Mouse (Mus musculus): ENCODE measurements at regions not wholly inside any gene's neighbourhood (a gene's known extent, or its start where the extent isn't known, plus 50 kb on each side); places are given as distances from the start of the nearest gene placed in this dataset.
A peak's percentile ranks its signal among the peaks of the same experiment; 100 is the strongest.

DNA sequence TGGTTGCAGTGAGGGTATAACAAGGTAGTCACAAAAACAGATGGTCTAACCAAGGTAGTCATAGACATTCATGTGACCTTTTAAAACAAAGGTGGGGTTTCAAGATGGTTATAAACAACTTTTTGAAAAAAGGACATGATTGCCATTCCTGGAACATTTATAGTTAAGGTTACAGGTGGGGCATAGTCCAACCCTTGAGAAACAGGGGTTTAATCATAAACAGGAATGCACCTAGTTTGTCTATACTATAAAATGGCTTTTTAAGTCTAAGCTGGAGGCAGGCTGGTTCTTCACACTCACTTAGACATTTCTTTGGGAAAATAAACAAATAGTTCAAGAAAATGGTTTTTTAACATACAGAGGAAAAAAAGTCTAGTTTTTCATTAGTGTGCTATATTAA is 525.7 kb upstream of the Atp2b1 start:
- H3K36me3 ChIP-seq = no peaks in the 10 kb centered on the region
- no peaks in the 10 kb centered on the region for H3K27me3 ChIP-seq
- no peak for ATAC-seq (ENCODE audit: low FRiP score, low read depth)
- no peak overlapping the region for H3K4me2 ChIP-seq (replicated peaks)
- H3K9me3 ChIP-seq = no peaks in the 10 kb centered on the region
- no peak overlapping the region for H3K27ac ChIP-seq
- H3K4me1 ChIP-seq = no peaks in the 10 kb centered on the region
- H3K9ac ChIP-seq = no peak overlapping the region
- H3K4me3 ChIP-seq = no peak overlapping the region

- Histone ChIP-seq H3K27ac (no peak overlapping the region), H3K9ac (no peak overlapping the region), H3K4me3 (no peak overlapping the region), H3K4me2 (replicated peaks) (no peak overlapping the region), H3K36me3 (no peaks in the 10 kb centered on the region), H3K27me3 (no peaks in the 10 kb centered on the region), H3K9me3 (no peaks in the 10 kb centered on the region), H3K4me1 (no peaks in the 10 kb centered on the region)
- ATAC-seq (ENCODE audit: low FRiP score, low read depth) = no peak
- 63% methylated on average over 1 of the region's 1 CpGs for WGBS
These were observed 514.3 kb upstream of the Atp2b1 start for GRCm38 (mm10) chr10:98399864-98400263.

DNA sequence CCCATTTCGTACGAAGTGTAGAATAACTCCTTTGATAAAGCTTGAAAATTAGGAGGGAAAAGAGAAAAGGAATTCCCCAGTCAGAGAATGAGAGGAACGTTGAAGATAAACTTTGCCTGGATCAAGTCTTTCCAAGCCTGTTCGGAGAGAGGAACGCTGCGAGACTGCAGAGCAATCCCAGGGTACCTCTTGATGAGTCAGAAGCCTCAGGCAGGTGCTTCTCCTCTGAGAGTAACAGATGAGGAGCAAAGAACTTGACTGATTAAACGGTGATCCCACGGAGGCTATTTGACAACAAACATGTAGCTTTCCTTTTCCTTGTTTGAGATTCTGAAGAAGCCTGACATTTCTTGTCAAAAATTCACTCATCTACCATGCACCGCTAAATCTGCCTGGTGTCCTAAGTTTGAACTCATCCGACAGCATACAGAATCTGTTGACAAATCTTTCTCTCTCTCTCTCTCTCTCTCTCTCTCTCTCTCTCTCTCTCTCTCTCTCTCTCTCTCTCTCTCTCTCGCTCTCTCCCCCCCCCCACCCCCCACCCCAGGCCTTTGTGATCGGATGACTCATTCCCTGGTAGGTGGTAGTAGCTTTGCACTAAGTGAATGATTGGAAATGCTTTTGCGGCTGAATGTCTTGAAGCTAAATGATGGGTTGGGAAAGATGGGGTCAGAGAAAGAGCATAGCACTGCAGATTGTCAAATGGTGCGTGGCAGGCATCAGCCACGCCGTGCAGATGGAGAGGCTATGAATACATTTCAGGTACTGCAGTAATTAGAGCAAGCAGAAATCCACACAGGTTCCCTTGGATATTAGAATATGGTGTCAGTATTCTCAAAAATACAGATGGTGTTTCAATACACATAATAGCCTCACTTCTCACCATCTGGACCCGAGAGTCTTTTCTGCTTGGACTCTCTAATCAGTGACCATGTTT is 496.1 kb upstream of the Atp2b1 start:
- H3K4me3 ChIP-seq = no peak overlapping the region
- WGBS = 70% methylated on average over 17 of the region's 17 CpGs

DNA sequence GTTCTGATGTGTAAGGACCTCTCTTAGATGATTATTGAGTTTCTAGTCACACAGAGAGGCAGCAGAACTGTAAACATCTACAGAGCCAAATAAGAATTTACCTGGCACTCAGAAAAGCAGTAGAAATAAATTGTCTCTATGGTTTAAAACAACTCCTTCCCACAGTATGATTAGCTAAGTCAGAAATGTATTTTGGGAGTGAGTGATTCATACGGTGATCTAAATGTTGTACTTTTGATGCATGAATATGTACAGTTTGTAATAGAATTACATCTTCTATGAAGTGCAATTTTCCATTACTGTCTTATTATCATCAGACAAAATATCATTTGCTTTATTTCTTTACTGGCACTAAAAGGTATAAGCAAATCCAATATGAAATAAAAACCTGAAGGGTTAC is 489.8 kb upstream of the Atp2b1 start:
- H3K4me1 ChIP-seq = no peaks in the 10 kb centered on the region
- H3K27me3 ChIP-seq = no peaks in the 10 kb centered on the region
- WGBS = 95% methylated on average over 1 of the region's 1 CpGs
- no peak for ATAC-seq (ENCODE audit: low FRiP score, low read depth)
- no peaks in the 10 kb centered on the region for H3K36me3 ChIP-seq
- H3K27ac ChIP-seq = no peak overlapping the region
- H3K9me3 ChIP-seq = no peaks in the 10 kb centered on the region
- H3K4me3 ChIP-seq = no peak overlapping the region
- no peak overlapping the region for H3K9ac ChIP-seq
- no peak overlapping the region for H3K4me2 ChIP-seq (replicated peaks)

More for the DNA sequence above, 496.1 kb upstream of the Atp2b1 start:
- Histone ChIP-seq H3K27ac (no peak overlapping the region), H3K36me3 (no peaks in the 10 kb centered on the region), H3K27me3 (no peaks in the 10 kb centered on the region), H3K9ac (no peak overlapping the region), H3K9me3 (no peaks in the 10 kb centered on the region), H3K4me1 (no peaks in the 10 kb centered on the region), H3K4me2 (replicated peaks) (no peak overlapping the region)
- no peak for ATAC-seq (ENCODE audit: low FRiP score, low read depth)

GRCm38 (mm10) chr10:98434974-98435373 is 479.2 kb upstream of the Atp2b1 start:
- no peak overlapping the region for H3K9ac ChIP-seq
- 88% methylated on average over 3 of the region's 3 CpGs for WGBS
- H3K4me1 ChIP-seq = no peaks in the 10 kb centered on the region
- H3K27ac ChIP-seq = no peak overlapping the region
- H3K4me3 ChIP-seq = no peak overlapping the region
- no peaks in the 10 kb centered on the region for H3K36me3 ChIP-seq
- no peaks in the 10 kb centered on the region for H3K9me3 ChIP-seq
- H3K27me3 ChIP-seq = no peaks in the 10 kb centered on the region
- H3K4me2 ChIP-seq (replicated peaks) = no peak overlapping the region
- ATAC-seq (ENCODE audit: low FRiP score, low read depth) = no peak

DNA sequence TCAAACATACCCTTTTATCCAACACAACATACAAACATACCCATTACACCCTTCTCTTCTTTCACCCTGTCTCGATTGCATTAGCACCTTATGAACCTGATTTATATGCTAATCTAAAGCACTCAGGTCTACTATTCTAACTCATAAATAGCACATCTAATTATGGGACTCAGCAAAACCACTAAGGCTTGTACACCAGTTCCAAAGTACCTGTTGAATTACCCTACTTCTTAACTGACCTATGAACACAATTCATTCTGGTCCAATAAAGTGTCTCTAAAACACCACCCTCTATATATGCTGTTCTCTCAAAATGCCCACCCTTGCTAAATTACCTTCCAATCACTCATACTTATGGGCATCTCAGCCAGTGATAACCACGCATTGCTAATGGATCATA is 452.7 kb upstream of the Atp2b1 start:
- H3K4me1 ChIP-seq = no peaks in the 10 kb centered on the region
- ATAC-seq (ENCODE audit: low FRiP score, low read depth) = no peak
- H3K9ac ChIP-seq = no peak overlapping the region
- no peaks in the 10 kb centered on the region for H3K36me3 ChIP-seq
- 84% methylated on average over 2 of the region's 2 CpGs for WGBS
- H3K4me2 ChIP-seq (replicated peaks) = no peak overlapping the region
- no peaks in the 10 kb centered on the region for H3K9me3 ChIP-seq
- no peak overlapping the region for H3K4me3 ChIP-seq
- no peak overlapping the region for H3K27ac ChIP-seq
- no peaks in the 10 kb centered on the region for H3K27me3 ChIP-seq

GRCm38 (mm10) chr10:98474581-98474980 is 439.6 kb upstream of the Atp2b1 start:
- H3K4me1 ChIP-seq = no peaks in the 10 kb centered on the region
- no peak overlapping the region for H3K4me3 ChIP-seq
- 81% methylated on average over 3 of the region's 3 CpGs for WGBS
- no peaks in the 10 kb centered on the region for H3K27me3 ChIP-seq
- H3K9me3 ChIP-seq = no peaks in the 10 kb centered on the region
- no peak overlapping the region for H3K4me2 ChIP-seq (replicated peaks)
- ATAC-seq (ENCODE audit: low FRiP score, low read depth) = no peak
- H3K9ac ChIP-seq = no peak overlapping the region
- H3K27ac ChIP-seq = no peak overlapping the region
- no peaks in the 10 kb centered on the region for H3K36me3 ChIP-seq

DNA sequence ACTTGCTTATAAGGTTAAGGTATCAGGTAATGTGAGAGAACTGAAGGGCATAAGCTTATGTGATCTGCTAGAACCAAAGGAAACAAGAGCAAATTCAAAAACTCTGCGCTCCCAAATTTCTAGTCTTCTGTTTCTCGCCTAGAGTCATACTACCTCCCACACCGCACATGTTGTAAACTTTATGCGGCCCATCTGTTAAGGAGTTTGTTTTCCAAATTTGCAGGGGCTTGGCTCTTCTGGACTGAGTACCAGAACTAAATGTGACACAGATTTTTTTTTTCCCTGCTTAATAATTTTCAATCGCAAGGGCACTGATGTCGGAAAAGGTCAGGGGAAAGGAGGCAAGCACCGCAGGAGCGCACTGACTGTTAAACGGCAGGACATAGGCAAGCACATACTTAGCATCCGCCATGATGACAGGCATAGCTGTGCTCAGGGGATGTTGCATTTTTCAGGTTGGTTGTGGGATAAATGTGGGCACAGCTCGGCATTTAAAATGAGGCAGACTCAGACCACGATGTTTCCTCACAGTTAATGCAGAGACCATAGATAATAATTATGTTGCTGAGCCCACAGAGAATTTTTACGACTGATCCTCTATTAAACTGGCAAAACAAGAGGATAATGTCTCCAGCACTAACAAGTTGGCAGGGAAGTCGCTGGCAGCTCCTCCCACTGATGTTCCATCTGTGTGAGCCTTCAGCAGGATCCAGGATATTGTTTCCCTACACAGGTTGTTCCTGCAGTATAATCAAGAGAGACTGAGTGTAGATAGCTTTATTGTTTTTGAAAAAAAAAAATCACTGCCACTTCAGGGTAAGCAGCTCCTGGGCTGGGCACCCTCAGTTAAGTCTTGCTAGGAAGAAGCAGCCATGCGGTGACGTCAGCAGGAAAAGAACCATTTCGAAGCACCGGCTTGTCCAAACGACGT is 428.2 kb upstream of the Atp2b1 start:
- peak; percentile 15; the same call in 1 of the 2 replicates for ATAC-seq (ENCODE audit: low FRiP score, low read depth)
- H3K9ac ChIP-seq = no peak overlapping the region
- no peak overlapping the region for H3K27ac ChIP-seq
- peak overlapping the region; percentile 7; the same call in 1 of the 2 replicates for H3K4me3 ChIP-seq
- H3K9me3 ChIP-seq = peaks cover 4% of the 10 kb centered on the region; the same call in 1 of the 2 replicates
- no peaks in the 10 kb centered on the region for H3K36me3 ChIP-seq
- peaks cover 17% of the 10 kb centered on the region for H3K4me1 ChIP-seq
- H3K4me2 ChIP-seq (replicated peaks) = peak overlapping the region; percentile 48
- no peaks in the 10 kb centered on the region for H3K27me3 ChIP-seq
- 34% methylated on average over 20 of the region's 20 CpGs for WGBS

DNA sequence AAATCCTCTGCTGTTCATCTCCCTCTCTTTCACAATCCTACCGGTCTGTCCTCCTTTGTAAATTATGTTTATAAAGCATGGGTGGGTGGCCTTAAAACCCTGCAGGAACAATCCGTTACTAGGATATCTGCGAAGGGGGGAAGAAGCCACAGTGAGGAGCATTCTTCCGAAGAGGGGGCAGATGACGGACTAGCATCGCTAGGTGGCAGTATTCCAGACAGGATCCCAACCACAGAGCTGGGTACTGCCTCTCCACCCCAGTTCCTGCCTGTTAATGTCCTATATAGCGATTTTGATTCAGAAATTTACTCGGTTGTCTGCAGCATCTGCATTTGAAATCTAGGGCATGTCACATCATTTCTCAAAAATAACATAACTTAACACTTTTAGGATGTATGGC is 419.9 kb upstream of the Atp2b1 start:
- H3K4me2 ChIP-seq (replicated peaks) = no peak overlapping the region
- 18% methylated on average over 8 of the region's 8 CpGs for WGBS

GRCm38 (mm10) chr10:98496254-98496653 is 418.0 kb upstream of the Atp2b1 start:
- 65% methylated on average over 4 of the region's 4 CpGs for WGBS
- Histone ChIP-seq H3K9ac (no peak overlapping the region), H3K4me3 (no peak overlapping the region), H3K27me3 (no peaks in the 10 kb centered on the region), H3K4me2 (replicated peaks) (no peak overlapping the region), H3K4me1 (no peaks in the 10 kb centered on the region), H3K36me3 (no peaks in the 10 kb centered on the region), H3K27ac (no peak overlapping the region), H3K9me3 (no peaks in the 10 kb centered on the region)
- no peak for ATAC-seq (ENCODE audit: low FRiP score, low read depth)

More for the DNA sequence above, 419.9 kb upstream of the Atp2b1 start:
- no peaks in the 10 kb centered on the region for H3K36me3 ChIP-seq
- no peaks in the 10 kb centered on the region for H3K4me1 ChIP-seq
- H3K4me3 ChIP-seq = no peak overlapping the region
- no peak overlapping the region for H3K27ac ChIP-seq
- H3K9me3 ChIP-seq = no peaks in the 10 kb centered on the region
- ATAC-seq (ENCODE audit: low FRiP score, low read depth) = no peak
- H3K27me3 ChIP-seq = no peaks in the 10 kb centered on the region
- H3K9ac ChIP-seq = no peak overlapping the region

GRCm38 (mm10) chr10:98500315-98500714 is 413.9 kb upstream of the Atp2b1 start:
- no peak overlapping the region for H3K27ac ChIP-seq
- H3K4me1 ChIP-seq = no peaks in the 10 kb centered on the region
- H3K36me3 ChIP-seq = no peaks in the 10 kb centered on the region
- no peak overlapping the region for H3K4me2 ChIP-seq (replicated peaks)
- H3K9ac ChIP-seq = no peak overlapping the region
- WGBS = 85% methylated on average over 4 of the region's 4 CpGs
- no peaks in the 10 kb centered on the region for H3K9me3 ChIP-seq
- no peaks in the 10 kb centered on the region for H3K27me3 ChIP-seq
- ATAC-seq (ENCODE audit: low FRiP score, low read depth) = no peak
- H3K4me3 ChIP-seq = no peak overlapping the region

DNA sequence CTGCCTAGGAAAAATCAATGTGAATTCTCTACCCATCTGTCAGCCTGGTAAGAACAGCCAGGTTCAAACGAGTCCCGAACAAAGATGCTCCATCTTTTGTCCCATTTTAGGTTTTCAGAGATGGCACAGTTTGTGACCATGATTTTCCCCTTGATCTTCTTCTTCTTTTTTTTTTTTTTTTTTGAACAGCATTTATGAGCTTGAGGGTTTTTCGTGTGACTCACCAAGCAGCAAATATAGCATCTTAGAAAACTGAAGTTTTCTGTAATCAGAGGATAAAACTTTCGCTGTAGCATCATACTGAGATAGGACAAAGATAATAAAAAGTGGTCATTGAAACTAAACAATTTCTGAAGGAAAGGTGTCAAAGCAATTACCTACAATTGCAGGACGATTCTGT is 412.6 kb upstream of the Atp2b1 start:
- no peaks in the 10 kb centered on the region for H3K27me3 ChIP-seq
- no peaks in the 10 kb centered on the region for H3K4me1 ChIP-seq
- WGBS = 81% methylated on average over 5 of the region's 5 CpGs
- ATAC-seq (ENCODE audit: low FRiP score, low read depth) = no peak
- H3K4me2 ChIP-seq (replicated peaks) = no peak overlapping the region
- H3K4me3 ChIP-seq = no peak overlapping the region
- H3K36me3 ChIP-seq = no peaks in the 10 kb centered on the region
- no peak overlapping the region for H3K27ac ChIP-seq
- H3K9ac ChIP-seq = no peak overlapping the region
- H3K9me3 ChIP-seq = no peaks in the 10 kb centered on the region

Measured in limb, embryonic 13.5 days (tissue).